Mouse (Mus musculus) ES-E14 (cell line): ENCODE data around the gene Ambn.

Source experiments
- HCFC1 ChIP-seq: IDR thresholded peaks from 2 replicates; pipeline ENCODE4 v1.6.1; 2012; ENCODE audit warnings: low read length, inconsistent platforms, borderline replicate concordance; ENCODE audit not compliant: insufficient read depth
- ZC3H11A ChIP-seq: IDR thresholded peaks from 2 replicates; pipeline ENCODE4 v1.6.1; 2012; ENCODE audit warnings: low read depth, mild to moderate bottlenecking, inconsistent platforms, low read length, borderline replicate concordance

DNA sequence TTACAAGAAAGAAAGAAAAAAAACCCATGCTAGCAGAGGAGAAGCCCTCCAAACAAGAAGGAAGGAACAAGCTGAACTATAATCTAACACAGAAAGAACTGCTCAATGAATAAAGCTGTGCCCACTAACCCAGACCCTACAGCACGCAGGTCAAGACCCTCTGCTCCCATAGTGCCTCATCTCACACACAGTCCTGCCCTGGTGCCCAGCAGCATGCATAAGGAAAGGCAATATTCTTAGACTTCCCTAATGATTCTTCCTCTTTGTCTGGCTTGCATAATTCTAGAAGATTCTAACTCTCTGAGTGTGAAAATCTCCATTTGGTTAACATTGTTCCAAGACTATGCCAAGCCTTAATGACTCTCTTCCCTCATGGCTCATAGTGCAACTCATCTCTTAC is 53.2 kb downstream of the Ambn start:
- TF ChIP-seq HCFC1, result no peak
- no peak for TF ChIP-seq ZC3H11A
